Mouse (Mus musculus): ENCODE measurements at regions not wholly inside any gene's neighbourhood (a gene's known extent, or its start where the extent isn't known, plus 50 kb on each side); places are given as distances from the start of the nearest gene placed in this dataset.
A peak's percentile ranks its signal among the peaks of the same experiment; 100 is the strongest.

DNA sequence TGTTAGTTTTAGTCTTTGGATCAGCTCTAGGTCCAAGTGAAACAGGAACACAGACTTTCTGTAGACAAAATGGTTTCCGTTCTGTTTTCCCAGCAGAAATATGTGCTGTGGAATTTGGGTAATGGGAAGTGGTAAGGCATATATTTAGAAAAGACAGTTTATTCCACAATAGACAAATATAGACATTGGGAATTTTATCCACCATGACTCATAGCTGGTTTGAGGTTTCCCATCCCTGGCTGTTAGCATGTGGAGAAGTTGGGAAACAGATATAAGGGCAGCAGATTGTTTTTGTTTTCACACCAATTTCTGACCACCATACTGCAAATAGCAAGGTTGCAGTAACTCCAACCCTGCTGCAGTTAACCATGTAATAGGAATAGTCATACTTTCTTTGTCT is 385.0 kb upstream of the Adam34 start:
- no peak for DNase-seq (ENCODE audit: low spot score)

DNA sequence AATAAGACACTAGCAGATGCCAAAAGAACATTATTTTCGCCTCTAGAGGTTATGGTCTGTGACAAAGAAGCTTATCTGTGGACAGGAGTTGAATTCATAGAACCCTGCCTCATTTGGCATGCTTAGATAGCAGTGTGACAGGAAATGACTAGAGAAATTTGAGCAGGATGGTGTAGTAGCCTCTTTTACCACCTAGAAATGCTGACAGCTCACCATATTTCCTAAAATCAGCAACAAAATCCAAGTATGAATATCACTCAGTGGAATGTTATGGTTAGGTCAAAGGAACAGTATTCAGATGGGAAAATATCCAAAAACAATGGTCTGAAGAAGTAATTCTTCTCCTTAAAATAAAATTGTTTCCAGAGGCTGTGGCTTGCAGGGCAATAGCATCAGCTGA is 383.6 kb upstream of the Adam34 start:
- DNase-seq (ENCODE audit: low spot score): no peak

DNA sequence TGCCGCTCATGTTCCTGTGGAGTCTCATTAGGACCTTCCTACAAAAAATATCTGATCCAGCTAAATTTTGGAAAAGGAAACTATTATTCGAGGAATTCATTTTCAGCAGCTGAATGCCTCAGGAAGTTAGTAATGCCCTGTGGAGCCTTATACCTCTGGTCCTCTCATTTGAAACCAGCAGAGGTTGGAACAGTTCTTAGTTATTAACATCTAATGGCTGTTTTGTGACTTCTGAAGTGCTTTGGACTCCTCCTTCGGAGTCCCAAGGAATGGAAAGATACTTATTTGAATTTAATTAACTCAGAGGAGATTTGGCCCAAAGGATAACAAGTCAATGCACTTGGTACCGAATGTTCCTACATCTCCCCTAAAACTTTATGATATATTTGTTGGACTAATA is 372.2 kb upstream of the Adam34 start:
- no peak for DNase-seq (ENCODE audit: low spot score)

DNA sequence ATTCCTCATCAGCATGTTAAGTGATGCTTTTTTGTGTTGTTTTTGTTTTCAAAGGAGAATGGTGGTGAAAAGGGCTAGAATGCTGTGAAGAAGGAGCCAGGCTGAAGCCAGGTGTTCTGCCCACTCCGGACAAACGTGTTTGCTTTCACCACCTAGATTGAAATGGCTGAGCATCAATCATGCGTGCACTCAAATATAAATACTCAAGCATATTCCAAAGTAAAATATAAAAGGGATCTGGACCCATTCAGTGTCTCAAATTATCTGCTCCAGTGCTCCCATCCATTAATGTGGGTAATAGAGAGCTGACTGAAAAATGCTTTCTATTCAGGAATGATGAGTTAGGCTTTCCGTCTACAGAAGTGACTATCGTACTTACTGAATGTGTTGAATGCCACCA is 349.0 kb upstream of the Adam34 start:
- DNase-seq (ENCODE audit: low spot score): no peak

DNA sequence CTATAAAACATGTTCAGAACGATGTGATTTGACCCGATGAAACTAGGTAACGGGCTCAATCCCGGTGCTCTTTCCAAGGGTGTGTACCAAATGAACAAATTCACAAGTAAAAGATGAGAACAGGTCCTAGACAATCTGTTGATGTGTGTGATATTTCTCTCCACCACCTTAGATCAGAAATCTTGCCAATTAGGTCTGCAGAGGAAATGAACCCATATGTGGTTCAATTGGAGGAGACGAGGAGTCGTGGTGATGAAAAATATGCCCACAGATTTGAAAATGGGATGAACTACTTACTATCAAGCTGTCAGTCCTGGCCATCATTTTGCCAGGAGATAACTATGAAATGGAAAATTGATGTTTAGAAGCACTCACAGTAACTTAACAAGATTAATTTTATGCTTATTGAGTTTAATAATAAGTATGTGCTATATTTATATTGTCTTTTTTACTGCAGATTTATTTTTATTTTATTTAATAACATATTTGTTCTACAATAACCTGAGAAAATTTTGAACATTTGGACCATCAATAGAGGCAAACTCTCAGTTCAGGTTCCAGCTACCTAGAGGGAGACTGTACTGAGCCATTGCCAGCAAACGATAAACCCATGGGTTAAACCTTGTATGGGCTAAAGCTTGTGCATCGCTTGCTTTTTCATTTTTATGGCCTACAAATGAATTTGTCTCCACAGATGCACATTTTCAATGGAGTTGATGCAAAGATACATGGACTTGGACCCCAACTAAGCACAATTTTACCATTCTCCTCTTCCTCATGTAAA is 332.9 kb upstream of the Adam34 start:
- no peak for DNase-seq (ENCODE audit: low spot score)

DNA sequence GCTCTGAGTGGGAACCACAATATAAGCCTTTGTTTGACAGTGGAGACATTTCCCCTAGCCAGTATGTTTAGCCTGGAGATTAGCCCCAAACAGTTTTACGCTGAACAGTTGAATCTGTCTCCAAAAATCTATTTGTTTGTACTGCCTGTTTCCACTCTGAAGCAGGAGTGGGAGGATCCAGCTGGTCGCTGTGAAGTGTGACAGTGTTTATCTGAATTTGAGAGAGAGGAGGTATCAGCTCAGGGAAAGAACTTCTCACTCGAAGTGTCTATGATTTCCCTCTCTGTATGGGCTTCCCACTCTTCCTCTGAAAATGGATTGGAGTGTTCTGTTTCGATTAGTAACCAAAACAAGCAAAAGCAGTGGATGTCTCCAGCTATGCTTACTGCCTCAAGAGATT is 324.4 kb upstream of the Adam34 start:
- no peak for DNase-seq (ENCODE audit: low spot score)

DNA sequence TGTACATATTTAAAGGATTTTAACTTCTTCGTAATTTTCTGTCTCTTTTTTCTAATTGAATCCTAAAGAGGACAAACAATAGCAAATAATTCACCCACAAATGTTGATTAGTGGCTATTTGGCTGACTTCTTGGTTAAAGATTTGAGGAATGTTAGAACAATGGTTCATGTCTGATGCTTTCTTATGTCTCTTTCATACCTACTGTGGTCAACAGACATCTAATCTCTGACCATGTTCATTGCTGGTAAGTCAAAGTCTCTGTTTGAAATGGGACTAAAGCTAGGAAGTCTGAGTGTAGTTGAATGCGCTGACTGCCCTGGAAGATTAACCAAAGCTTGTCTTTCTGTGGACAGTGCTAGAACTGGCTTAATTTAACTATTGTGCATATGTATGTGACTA is 321.5 kb upstream of the Adam34 start:
- no peak for DNase-seq (ENCODE audit: low spot score)

DNA sequence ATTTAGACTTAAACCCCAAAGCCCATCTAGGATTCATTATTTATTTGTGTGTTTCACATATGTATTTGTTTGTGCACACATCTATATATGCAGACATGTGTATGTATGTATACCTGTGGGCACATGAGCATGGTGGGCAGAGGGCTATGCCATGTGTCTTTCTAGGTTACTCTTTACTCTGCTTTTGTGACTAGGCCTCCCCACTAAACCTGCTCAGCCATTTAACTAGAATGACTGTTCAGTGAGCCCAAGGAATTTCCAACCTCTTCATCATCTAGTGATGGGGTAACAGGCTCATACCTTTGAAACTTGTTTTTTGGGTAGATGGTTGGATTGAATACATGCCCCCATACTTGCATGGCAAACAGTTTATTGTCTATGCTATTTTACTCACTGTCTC is 321.1 kb upstream of the Adam34 start:
- no peak for DNase-seq (ENCODE audit: low spot score)

DNA sequence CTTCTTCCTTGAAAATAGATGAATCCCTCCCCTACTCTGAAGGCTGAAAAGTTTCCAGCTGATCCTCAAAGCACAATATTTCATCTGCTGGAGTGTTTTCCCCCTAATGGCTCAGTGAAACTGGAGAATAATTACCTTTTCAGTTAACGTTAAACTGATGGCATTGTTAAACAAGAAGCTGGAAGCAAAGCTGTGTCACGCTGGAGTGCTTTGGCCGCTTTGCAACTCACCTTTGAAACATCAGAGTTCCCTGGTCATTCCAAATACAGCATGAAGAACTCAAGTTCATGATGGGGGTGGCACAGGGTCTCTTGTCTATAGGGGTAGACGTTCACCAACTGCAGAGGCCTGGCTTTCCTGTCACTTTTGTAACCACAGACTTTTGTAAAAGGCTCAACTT is 317.9 kb upstream of the Adam34 start:
- no peak for DNase-seq (ENCODE audit: low spot score)

DNA sequence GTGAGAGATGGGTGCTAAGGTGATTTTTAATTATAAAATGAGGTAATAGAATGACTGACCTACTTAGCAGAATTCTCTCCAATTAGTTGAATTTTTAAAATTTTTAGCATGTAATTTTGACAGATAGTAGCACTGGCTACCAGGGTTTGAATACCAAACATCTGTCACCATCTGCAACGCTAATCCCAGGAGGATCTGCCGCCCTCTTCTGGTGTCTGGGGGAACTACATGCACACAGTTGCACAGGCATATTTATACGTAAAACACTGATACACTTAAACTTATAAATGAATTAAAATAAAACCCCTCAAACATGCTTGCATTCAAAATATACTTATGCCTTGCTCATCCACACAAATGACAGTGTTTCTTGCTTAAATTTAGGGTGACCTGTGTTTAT is 316.1 kb upstream of the Adam34 start:
- DNase-seq (ENCODE audit: low spot score): peak; percentile 7

DNA sequence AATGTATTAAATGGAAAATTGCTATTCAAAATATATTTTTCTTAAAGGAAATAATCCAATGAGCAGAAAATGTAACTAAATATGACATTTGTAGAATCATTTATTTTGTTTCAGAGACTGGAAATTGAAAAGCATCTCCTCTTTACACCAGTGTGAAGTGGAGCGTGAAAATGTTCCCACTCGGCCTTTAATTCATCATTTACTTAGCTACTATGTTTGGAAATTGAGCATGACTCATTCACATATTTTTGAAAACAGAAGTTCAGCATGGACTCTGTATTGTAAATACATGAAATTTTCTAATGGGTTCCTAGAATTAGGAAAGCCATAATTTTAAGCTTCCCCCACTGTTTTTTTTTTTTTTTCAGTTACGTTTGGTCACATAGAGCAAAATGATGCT is 314.2 kb upstream of the Adam34 start:
- no peak for DNase-seq (ENCODE audit: low spot score)
